Mouse (Mus musculus) liver, embryonic 15.5 days (tissue): ENCODE measurements around the gene Gm15127. TPM values are rescaled to one million over a fixed set of nuclear protein-coding genes. Genes with fewer than 3 reads are reported as not detected.
"Not testable (repeated sequence)": the region's sequence is repeated elsewhere in the genome, so short reads cannot be mapped to it uniquely, and the experiment has no call there.

Experiments used
- ATAC-seq: fragments of 200-750 bp; cut with Nextera tagmentation; 2 replicates; pipeline ENCODE4 v1.8.0; 2017; ENCODE audit warnings: moderate number of reproducible peaks, mild to moderate bottlenecking, moderate library complexity; ENCODE audit not compliant: insufficient read depth
- H3K27ac ChIP-seq: fragments of 300-500 bp; sonication (generic); replicated peaks from 2 replicates; pipeline ENCODE4 v1.5.1; 2015; ENCODE audit warnings: mild to moderate bottlenecking, inconsistent platforms
- H3K27me3 ChIP-seq: fragments of 300-500 bp; sonication (generic); 2 replicates; pipeline ENCODE4 v1.6.1; 2015; ENCODE audit warnings: mild to moderate bottlenecking, inconsistent platforms
- H3K36me3 ChIP-seq: fragments of 300-500 bp; sonication (generic); replicated peaks from 2 replicates; pipeline ENCODE4 v1.6.1; 2015; ENCODE audit warnings: moderate library complexity, mild to moderate bottlenecking, inconsistent platforms
- H3K4me1 ChIP-seq: fragments of 300-500 bp; sonication (generic); replicated peaks from 2 replicates; pipeline ENCODE4 v1.6.1; 2015; ENCODE audit warnings: inconsistent platforms
- H3K4me2 ChIP-seq: fragments of 300-500 bp; sonication (generic); 2 replicates; pipeline ENCODE4 v1.6.1; 2015; ENCODE audit warnings: moderate library complexity, mild to moderate bottlenecking, inconsistent platforms
- H3K4me3 ChIP-seq: fragments of 300-500 bp; sonication (generic); replicated peaks from 2 replicates; pipeline ENCODE4 v1.5.1; 2015; ENCODE audit warnings: mild to moderate bottlenecking, inconsistent platforms
- H3K9ac ChIP-seq: fragments of 300-500 bp; sonication (generic); 2 replicates; pipeline ENCODE4 v1.6.1; 2015; ENCODE audit warnings: moderate library complexity, mild to moderate bottlenecking, inconsistent platforms
- H3K9me3 ChIP-seq: fragments of 300-500 bp; sonication (generic); replicated peaks from 2 replicates; pipeline ENCODE4 v1.6.1; 2016; ENCODE audit warnings: inconsistent platforms
- WGBS: fragments of 180-500 bp; shearing (Covaris S2); methylation state at CpG from one replicate; pipeline ENCODE4 v1.1.7; 2015; ENCODE audit warnings: mixed read lengths; ENCODE audit not compliant: insufficient replicate concordance; 5-methylcytosine and 5-hydroxymethylcytosine counted together
- polyA plus RNA-seq: library from polyadenylated mRNA; unstranded; fragments of >200 nt; fragmentation: Nextera tagmentation; extraction: Ambion mirVana; gene quantifications from 2 replicates; pipeline ENCODE4 v1.2.1, GENCODE M21; 2015

Gene Gm15127
- not detected in 2 replicates for polyA plus RNA-seq

GRCm38 (mm10) chrX:148663298-148663697 lies at the start of gene Gm15127:
Gene Gm15127, plus strand, starts transcription at chrX:148663598.
- 52% methylated on average over 3 of the region's 4 CpGs for WGBS
- H3K4me2 ChIP-seq, ATAC-seq, H3K27ac ChIP-seq, H3K4me3 ChIP-seq, H3K27me3 ChIP-seq, H3K36me3 ChIP-seq, H3K4me1 ChIP-seq, H3K9ac ChIP-seq, H3K9me3 ChIP-seq: not testable (repeated sequence)

DNA sequence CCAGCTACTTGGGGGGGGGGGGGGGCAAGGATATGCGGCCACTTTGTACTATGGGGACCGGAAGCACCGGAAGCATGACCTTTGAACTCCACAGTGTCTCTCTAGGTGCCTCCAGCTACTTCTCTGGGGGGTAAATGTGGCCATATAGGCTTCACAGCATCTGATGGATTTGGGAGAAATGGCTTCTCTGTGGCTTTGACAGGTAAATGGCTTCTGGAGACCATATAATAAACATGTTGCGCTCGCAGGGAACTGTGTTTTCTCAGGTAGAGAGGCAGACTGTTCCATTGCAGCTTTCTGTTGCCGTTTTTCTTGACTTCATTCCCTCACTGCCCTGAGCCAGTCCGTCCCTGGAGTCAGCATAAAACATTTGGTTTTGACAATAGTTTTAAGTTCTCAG lies 48.3 kb upstream of the Gm15127 start, which contains the start of gene Gm8334:
Gene Gm8334, minus strand, starts transcription at position 101 of the 400 bp plus-strand sequence.
- WGBS: 71% methylated on average over 4 of the region's 7 CpGs
- H3K9ac ChIP-seq, H3K4me3 ChIP-seq, H3K4me2 ChIP-seq, H3K9me3 ChIP-seq, H3K27ac ChIP-seq, H3K27me3 ChIP-seq, ATAC-seq, H3K4me1 ChIP-seq, H3K36me3 ChIP-seq: not testable (repeated sequence)

GRCm38 (mm10) chrX:148676290-148676689 lies 12.9 kb downstream of the Gm15127 start:
- not testable (repeated sequence) for H3K9ac ChIP-seq

More at GRCm38 (mm10) chrX:148676290-148676689, 12.9 kb downstream of the Gm15127 start:
- not testable (repeated sequence) for H3K4me3 ChIP-seq, H3K4me1 ChIP-seq, H3K9me3 ChIP-seq, ATAC-seq, H3K4me2 ChIP-seq, H3K27ac ChIP-seq, H3K36me3 ChIP-seq, H3K27me3 ChIP-seq
- WGBS: 5% methylated on average over 1 of the region's 1 CpGs

Other genes with a start within 250 kb of the Gm15127 start
- gene Gm15114, start 174.6 kb upstream of the Gm15127 start, polyA plus RNA-seq: not detected in 2 replicates
- gene Gm8334, start 48.4 kb upstream of the Gm15127 start, polyA plus RNA-seq: not detected in 2 replicates
- gene Luzp4, start 194.0 kb downstream of the Gm15127 start, polyA plus RNA-seq: not detected in 2 replicates